Mouse (Mus musculus): Measurements from ENCODE around the gene Sardh.

DNA sequence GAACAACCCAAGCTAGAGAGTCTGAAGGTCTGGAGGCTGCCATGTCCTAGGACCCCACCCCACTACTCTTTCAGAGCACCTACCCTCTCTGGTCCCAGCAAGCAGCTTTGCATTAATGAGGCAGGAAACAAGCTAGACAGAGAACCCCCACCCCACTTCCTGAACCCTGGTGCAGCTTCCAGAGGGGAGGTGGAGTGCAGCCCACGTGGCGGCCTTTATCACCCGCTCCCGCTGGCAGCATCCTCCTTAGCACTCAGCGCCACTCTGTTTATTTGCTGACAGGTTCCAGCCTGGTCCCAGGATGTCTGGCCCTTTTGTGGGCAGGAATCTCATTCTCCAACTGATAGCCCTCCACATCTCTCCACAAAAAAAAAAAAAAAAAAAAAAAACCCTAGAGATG lies 38.3 kb downstream of the Sardh start:
- TF ChIP-seq CTCF (conservative IDR thresholded peaks at IDR 0.05; ENCODE audit: low read length) (no peak), NANOG (IDR thresholded peaks at IDR 0.05; ENCODE audit: borderline replicate concordance, low read length) (no peak), POU5F1 (IDR thresholded peaks at IDR 0.05; ENCODE audit: borderline replicate concordance, low read length) (no peak)

Measured in E14TG2a.4 (cell line).